Mouse (Mus musculus) right cerebral cortex, adult 2 months (tissue): ENCODE results near the gene Lrrc75b.
A peak's percentile ranks its signal among the peaks of the same experiment; 100 is the strongest.
"Not testable (repeated sequence)": the region's sequence is repeated elsewhere in the genome, so short reads cannot be mapped to it uniquely, and the experiment has no call there.

ENCODE experiments used
- DNase-seq, 2 experiments: peaks; one replicate each; pipeline ENCODE4 v3.0.0; 2021 to 2022; ENCODE audit warnings: low spot score in 2 of 2

The Lrrc75b gene

GRCm38 (mm10) chr10:75534216-75534615 is 25.9 kb downstream of the Lrrc75b start:
- no peak for DNase-seq

GRCm38 (mm10) chr10:75531532-75532090 is 28.5 kb downstream of the Lrrc75b start:
- no peak for DNase-seq

- no peak for DNase-seq
These were observed 29.8 kb downstream of the Lrrc75b start for GRCm38 (mm10) chr10:75530322-75530721.

- not testable (repeated sequence) for DNase-seq
These were observed 34.7 kb downstream of the Lrrc75b start for GRCm38 (mm10) chr10:75525450-75525849.

- no peak for DNase-seq
These were observed 38.5 kb downstream of the Lrrc75b start for GRCm38 (mm10) chr10:75521643-75522042.

GRCm38 (mm10) chr10:75520581-75520980 is 39.5 kb downstream of the Lrrc75b start:
- no peak for DNase-seq

GRCm38 (mm10) chr10:75517758-75518143 is 42.4 kb downstream of the Lrrc75b start, which contains the start of gene Gucd1:
TSS of gene Gucd1 (minus strand) at chr10:75517972.
- peak; percentile 98 to 99 for DNase-seq

GRCm38 (mm10) chr10:75517073-75517757 is 42.9 kb downstream of the Lrrc75b start, which contains the start of gene Snrpd3:
TSS of gene Snrpd3 (plus strand) at chr10:75517551.
- DNase-seq = peak; percentile 87 to 88

GRCm38 (mm10) chr10:75516724-75517072 is 43.4 kb downstream of the Lrrc75b start:
- DNase-seq = no peak

- no peak for DNase-seq
These were observed 43.9 kb downstream of the Lrrc75b start for GRCm38 (mm10) chr10:75516038-75516723.

- DNase-seq = no peak
These were observed 44.7 kb downstream of the Lrrc75b start for GRCm38 (mm10) chr10:75515216-75516037.

- DNase-seq = no peak
These were observed 45.8 kb downstream of the Lrrc75b start for GRCm38 (mm10) chr10:75514361-75514760.

- DNase-seq = no peak
These were observed 46.6 kb downstream of the Lrrc75b start for GRCm38 (mm10) chr10:75513306-75514067.

- DNase-seq = no peak
These were observed 47.3 kb downstream of the Lrrc75b start for GRCm38 (mm10) chr10:75512796-75513195.

GRCm38 (mm10) chr10:75511897-75512296 is 48.2 kb downstream of the Lrrc75b start:
- no peak for DNase-seq

- DNase-seq = no peak
These were observed 49.1 kb downstream of the Lrrc75b start for GRCm38 (mm10) chr10:75511060-75511459.

GRCm38 (mm10) chr10:75510446-75510845 is 49.7 kb downstream of the Lrrc75b start:
- no peak for DNase-seq

- not testable (repeated sequence) for DNase-seq
These were observed 54.2 kb downstream of the Lrrc75b start for GRCm38 (mm10) chr10:75505928-75506327.

GRCm38 (mm10) chr10:75505130-75505495 is 55.0 kb downstream of the Lrrc75b start:
- DNase-seq = no peak

- DNase-seq = no peak
These were observed 55.6 kb downstream of the Lrrc75b start for GRCm38 (mm10) chr10:75504234-75505129.
